In genomic region chr12:112739023-112739568, GRCm38 (mm10) we compare ENCODE assay signal across 22 mouse cellular contexts. TPM values are rescaled to one million over a fixed set of nuclear protein-coding genes. Genes with fewer than 3 reads are reported as not detected.
DNase-seq lines count a peak whose midpoint lies in the region; ATAC-seq lines count a peak whose summit lies in the region.
"Had no signal": no experiment of that assay in that cellular context is flagged by ENCODE, and none has a peak within 500 bp of the region (broad histone marks: within the 10 kb centered on the region; RNA-seq: fewer than 3 reads in every experiment).

No protein-coding gene starts in this region.

- peak; percentile 3 for DNase-seq in adrenal gland, postnatal 25 days
- no peak for DNase-seq in adrenal gland, adult 18-20 months (ENCODE audit: low spot score in 2 of 2)
- peak; percentile 13 for DNase-seq in kidney, postnatal 10 days
- DNase-seq in urinary bladder, adult 2 months (ENCODE audit: low spot score) = peak; percentile 20
- no peak for DNase-seq in urinary bladder, postnatal 25 days (ENCODE audit: low spot score)
- DNase-seq: adrenal gland, postnatal 14 days; heart, postnatal 14 days; kidney, adult 9 months; liver; lung, postnatal 10 days; retina, postnatal 1 day had no signal

- H3K4me1 ChIP-seq in kidney, embryonic 15.5 days = peaks cover 15% of the 10 kb centered on the region
- peaks cover 4% of the 10 kb centered on the region; the same call in 1 of the 2 replicates for H3K4me1 ChIP-seq in hindbrain, embryonic 12.5 days

- ATAC-seq in kidney, embryonic 15.5 days (replicated peaks; ENCODE audit: low FRiP score) = no peak
- ATAC-seq in CD4-positive, CD25-positive, alpha-beta regulatory T cell, adult 4 months = no peak
- no peak for ATAC-seq in hindbrain, embryonic 12.5 days (ENCODE audit: low FRiP score)
- ATAC-seq: activated CD4-positive, CD25-positive, alpha-beta regulatory T cell, adult 4 months; forebrain, embryonic 15.5 days; intestine, embryonic 15.5 days; midbrain, embryonic 16.5 days had no signal

- H3K9ac ChIP-seq in kidney, embryonic 15.5 days = no peak overlapping the region
- H3K9ac ChIP-seq in hindbrain, embryonic 12.5 days = no peak overlapping the region
- H3K9ac ChIP-seq: forebrain, embryonic 15.5 days; heart, embryonic 12.5 days; hindbrain, embryonic 14.5 days; intestine, embryonic 15.5 days had no signal

- no peaks in the 10 kb centered on the region for H3K9me3 ChIP-seq in kidney, embryonic 15.5 days (replicated peaks)
- no peaks in the 10 kb centered on the region for H3K9me3 ChIP-seq in hindbrain, embryonic 12.5 days (replicated peaks)
- H3K9me3 ChIP-seq: forebrain, embryonic 15.5 days; G1E; heart, embryonic 12.5 days; intestine, embryonic 15.5 days had no signal

- peaks cover 69% of the 10 kb centered on the region for H3K36me3 ChIP-seq in kidney, embryonic 15.5 days
- peaks cover 70% of the 10 kb centered on the region for H3K36me3 ChIP-seq in hindbrain, embryonic 12.5 days
- H3K36me3 ChIP-seq: G1E had no signal

- no peaks in the 10 kb centered on the region for H3K27me3 ChIP-seq in kidney, embryonic 15.5 days
- H3K27me3 ChIP-seq in hindbrain, embryonic 12.5 days = no peaks in the 10 kb centered on the region
- H3K27me3 ChIP-seq: forebrain, embryonic 15.5 days; heart, embryonic 12.5 days; intestine, embryonic 15.5 days had no signal

- H3K4me2 ChIP-seq in kidney, embryonic 15.5 days = no peak overlapping the region
- no peak overlapping the region for H3K4me2 ChIP-seq in hindbrain, embryonic 12.5 days (replicated peaks)
- H3K4me2 ChIP-seq: forebrain, embryonic 15.5 days; heart, embryonic 12.5 days; hindbrain, embryonic 14.5 days; intestine, embryonic 15.5 days had no signal

- H3K27ac ChIP-seq in kidney, embryonic 15.5 days = no peak overlapping the region
- H3K27ac ChIP-seq in hindbrain, embryonic 12.5 days = no peak overlapping the region
- H3K27ac ChIP-seq: forebrain, embryonic 15.5 days; hindbrain, embryonic 14.5 days; intestine, embryonic 15.5 days; stomach, postnatal 0 days had no signal

- 92% methylated on average over 24 of the region's 24 CpGs for WGBS in kidney, embryonic 15.5 days
- 90% methylated on average over 24 of the region's 24 CpGs for WGBS in hindbrain, embryonic 12.5 days

- no peak overlapping the region for H3K4me3 ChIP-seq in kidney, embryonic 15.5 days (replicated peaks)
- no peak overlapping the region for H3K4me3 ChIP-seq in hindbrain, embryonic 12.5 days
- H3K4me3 ChIP-seq: forebrain, embryonic 15.5 days; heart, embryonic 12.5 days; intestine, embryonic 15.5 days had no signal

RNA-seq across cellular contexts. Expression of gene Cep170b, which starts 18.8 kb away (rescaled TPM):
- 42.4 and 58.1 TPM in 2 replicates for total RNA-seq in adrenal gland, postnatal 25 days (2021)
- 10 to 100 TPM; 36.4 to 48.5 TPM for total RNA-seq in adrenal gland, adult 18-20 months (2021)
- 15.8 and 16.6 TPM in 2 replicates for polyA plus RNA-seq in kidney, embryonic 15.5 days (2015; fragmentation: Nextera tagmentation; extraction: Ambion mirVana)
- 33.2 and 42.5 TPM in 2 replicates for polyA plus RNA-seq in urinary bladder, adult 2 months (2012; rRNA removed)
- polyA plus RNA-seq in CD4-positive, CD25-positive, alpha-beta regulatory T cell, adult 4 months (2017; shearing (Covaris generic)) = 1 to 10 TPM; 2.4 to 4.9 TPM
- polyA plus RNA-seq in hindbrain, embryonic 12.5 days (2016; fragmentation: Nextera tagmentation; extraction: Ambion mirVana) = 28.3 and 28.5 TPM in 2 replicates
- polyA plus RNA-seq: G1E had no signal

RNA-seq across cellular contexts. Expression of gene Pld4, which starts 21.4 kb away (rescaled TPM):
- 6.4 and 6.8 TPM in 2 replicates for total RNA-seq in adrenal gland, postnatal 25 days (2021)
- 10 to 100 TPM; 11.2 to 18.1 TPM for total RNA-seq in adrenal gland, adult 18-20 months (2021)
- 7.9 and 10.4 TPM in 2 replicates for polyA plus RNA-seq in kidney, embryonic 15.5 days (2015; fragmentation: Nextera tagmentation; extraction: Ambion mirVana)
- polyA plus RNA-seq in urinary bladder, adult 2 months (2012; rRNA removed) = 38.7 and 38.8 TPM in 2 replicates
- 1 to 10 TPM; 1.7 to 7.2 TPM for polyA plus RNA-seq in CD4-positive, CD25-positive, alpha-beta regulatory T cell, adult 4 months (2017; shearing (Covaris generic))
- polyA plus RNA-seq in hindbrain, embryonic 12.5 days (2016; fragmentation: Nextera tagmentation; extraction: Ambion mirVana) = 5.0 and 5.4 TPM in 2 replicates

Comparison
In these comparisons a context has a peak if more than half of its experiments do, and no peak if none do; other contexts are left out.
1. DNase-seq: peak in adrenal gland, postnatal 25 days (single experiment), kidney, postnatal 10 days (single experiment) and urinary bladder, adult 2 months (single experiment); none in adrenal gland, adult 18-20 months (0 of 2) and urinary bladder, postnatal 25 days (single experiment).